Mouse (Mus musculus) neutrophil, adult 83 days (primary cell): ENCODE measurements around the gene Zwilch. TPM values are rescaled to one million over a fixed set of nuclear protein-coding genes. Genes with fewer than 3 reads are reported as not detected.

Source experiments
- total RNA-seq, 2 experiments: library from RNA; stranded (reverse); gene quantifications; one replicate each; pipeline ENCODE4 v1.2.4; 2023

Gene Zwilch
- total RNA-seq: 10 to 100 TPM; 18.5 to 28.1 TPM

DNA sequence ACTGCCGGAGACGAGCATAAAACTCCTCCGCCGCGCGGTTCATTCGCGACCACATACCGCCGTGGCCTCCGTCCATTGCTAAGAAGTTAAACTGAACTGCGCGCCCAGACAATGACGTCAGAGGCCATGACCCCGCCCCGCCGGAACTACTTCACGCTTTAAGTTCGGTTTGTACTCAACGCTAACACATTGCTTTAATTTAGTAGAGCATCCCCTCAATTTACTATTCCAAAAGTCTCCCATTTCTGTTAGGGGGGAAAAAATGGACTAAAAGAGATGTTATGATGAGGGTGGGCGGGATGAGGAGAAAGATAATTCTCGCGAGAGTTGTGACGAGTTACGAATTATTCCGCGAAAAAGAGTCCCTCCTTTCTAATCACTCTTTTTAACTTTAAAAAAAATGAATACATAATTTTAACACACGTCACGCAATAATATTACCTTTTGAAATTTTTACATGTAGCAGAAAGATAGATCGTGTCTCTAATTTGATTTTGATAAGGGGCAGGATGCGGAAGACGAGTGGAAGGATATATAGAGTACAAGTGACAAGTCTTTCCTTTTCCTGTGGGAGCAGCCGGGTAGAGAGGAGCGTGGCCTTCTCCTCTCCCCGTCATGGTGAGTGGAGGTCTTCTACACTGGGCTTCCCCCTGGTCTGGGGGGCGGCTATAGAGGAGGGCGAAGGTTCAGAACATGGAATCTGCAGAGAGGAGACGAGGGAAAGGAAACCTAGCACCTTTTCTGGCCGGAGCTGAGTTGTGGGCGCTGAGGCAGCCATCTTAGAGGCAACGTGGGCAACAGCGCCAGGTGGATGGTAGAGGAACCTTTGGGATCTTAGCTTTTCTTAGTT, at the start of gene Zwilch, which contains the start of gene Rpl4:
Zwilch (minus strand) TSS at position 289 of the 850 bp plus-strand sequence.
Rpl4 (plus strand) TSS at position 560 of the 850 bp plus-strand sequence.

DNA sequence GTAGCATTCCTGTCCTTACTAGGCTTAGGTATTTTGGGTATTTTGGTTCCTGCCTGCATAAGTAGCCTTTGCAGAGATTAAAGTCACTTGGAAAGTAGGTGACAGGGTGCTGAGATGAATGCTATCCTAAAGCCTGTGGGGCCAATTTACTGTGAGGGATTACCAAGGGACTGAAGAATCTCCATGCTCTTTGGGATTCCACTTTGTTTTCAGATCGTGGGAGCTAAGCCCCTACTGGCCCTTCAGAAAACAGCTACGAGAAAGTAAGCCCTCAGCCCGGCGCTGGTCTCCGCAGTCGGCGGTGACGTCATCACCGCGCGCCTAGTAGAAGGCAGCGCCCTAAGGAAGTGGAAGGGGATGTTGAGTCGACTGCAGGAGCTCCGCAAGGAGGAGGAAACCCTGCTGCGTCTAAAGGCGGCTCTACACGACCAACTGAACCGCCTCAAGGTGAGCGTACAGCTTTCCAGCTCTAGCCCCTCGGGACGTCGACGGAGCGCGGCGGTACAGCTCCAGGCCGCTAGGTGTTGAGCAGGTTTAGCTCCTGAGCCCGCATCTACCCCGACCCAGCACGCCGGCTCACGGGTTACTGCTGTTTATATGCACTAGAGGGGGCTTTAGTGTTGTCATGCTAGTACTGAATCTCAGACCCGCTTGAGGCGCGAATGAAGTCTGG, 6.2 kb upstream of the Zwilch start, which contains the start of gene Snapc5:
Snapc5 (plus strand) TSS at position 301 of the 673 bp plus-strand sequence.

DNA sequence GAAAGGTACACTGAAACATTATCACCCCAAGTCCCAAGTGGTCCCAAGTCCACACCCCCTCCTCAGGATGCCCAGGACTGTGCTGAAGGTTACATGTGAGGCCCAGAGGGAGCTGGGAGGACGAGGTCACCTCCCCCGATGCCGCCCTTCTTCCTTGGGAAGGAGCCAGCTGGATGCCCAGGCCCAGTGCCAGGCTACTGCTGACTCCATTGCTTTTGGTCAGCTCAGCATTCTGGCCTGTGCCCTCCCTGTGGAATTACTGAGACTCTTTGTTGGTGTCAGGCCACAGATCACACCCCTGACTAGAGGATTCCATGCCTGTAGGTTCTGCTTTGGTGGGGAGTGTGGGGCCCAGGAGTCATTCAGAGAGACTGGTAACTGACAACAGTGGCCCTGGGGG, 56.0 kb downstream of the Zwilch start, which contains the start of gene Lctl:
Lctl (plus strand) TSS at position 272 of the 400 bp plus-strand sequence.

Other genes with a start within 250 kb of the Zwilch start
- gene Smad6, start 151.0 kb downstream of the Zwilch start, total RNA-seq: 1 to 10 TPM in 1 of 2 experiments, under 1 TPM in 1; 0.93 to 1.1 TPM
- gene Lctl, start 56.0 kb downstream of the Zwilch start, total RNA-seq: not detected
- 100 to 1,000 TPM; 698 to 762 TPM for gene Rpl4, start 271 bp upstream of the Zwilch start, total RNA-seq
- 10 to 100 TPM; 27.2 to 31.5 TPM for gene Snapc5, start 6.2 kb upstream of the Zwilch start, total RNA-seq
- 1 to 10 TPM in 1 of 2 experiments, under 1 TPM in 1; 0.66 to 1.2 TPM for gene Uchl4, start 62.1 kb upstream of the Zwilch start, total RNA-seq
- gene Map2k1, start 80.5 kb upstream of the Zwilch start, total RNA-seq: 10 to 100 TPM; 81.2 to 87.0 TPM
- gene Tipin, start 108.5 kb upstream of the Zwilch start, total RNA-seq: 10 to 100 TPM; 35.4 to 56.6 TPM
- 10 to 100 TPM; 12.1 to 15.1 TPM for gene Dis3l, start 168.2 kb upstream of the Zwilch start, total RNA-seq
- under 1 TPM in 1 of 2 experiments, not detected in 1; 0.07 TPM for gene Megf11, start 212.5 kb upstream of the Zwilch start, total RNA-seq